Mouse (Mus musculus) cerebellum, postnatal 4 days (tissue): ENCODE data around the gene Il1rap.

Experiments used
- DNase-seq, 2 experiments: peaks; one replicate each; pipeline ENCODE4 v3.0.0; 2022; ENCODE audit warnings: low spot score in 2 of 2, mixed read lengths in 1 of 2

Gene Il1rap

DNA sequence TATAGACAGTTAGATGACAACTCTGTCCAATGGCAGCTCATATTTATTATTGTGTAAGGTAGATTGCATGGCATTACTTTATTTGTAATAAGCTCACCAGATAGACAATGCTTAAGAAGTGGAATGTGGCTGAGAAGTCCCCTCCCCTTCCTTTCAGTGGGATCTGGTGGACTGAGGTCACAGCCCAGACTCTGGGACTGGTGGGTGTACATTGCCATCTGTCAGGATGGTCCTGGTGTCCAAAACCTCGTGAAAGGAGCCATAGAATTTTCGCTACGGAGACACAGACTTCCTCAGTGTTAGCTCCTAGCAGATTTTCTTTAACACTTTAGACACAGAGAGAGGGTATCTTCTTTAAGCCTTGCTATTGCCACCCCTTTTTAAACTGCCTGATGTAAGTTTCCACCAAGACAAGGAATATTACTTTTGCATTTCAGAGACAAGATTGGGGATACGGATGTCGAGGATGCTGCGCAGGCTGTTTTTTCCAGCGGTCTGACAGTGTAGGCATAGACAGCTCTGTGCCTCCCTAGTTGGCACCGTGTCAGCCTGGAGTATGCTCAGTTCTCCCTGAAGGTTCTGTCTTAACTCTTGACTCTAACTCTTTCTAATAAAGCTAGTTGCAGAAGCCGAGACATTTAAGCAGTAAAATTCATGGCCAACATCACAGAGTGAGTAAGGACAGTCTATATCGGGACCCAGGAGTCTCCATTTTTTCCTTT lies 31.2 kb downstream of the Il1rap start:
- DNase-seq: peak in 1 of 2 experiments; percentile 13

DNA sequence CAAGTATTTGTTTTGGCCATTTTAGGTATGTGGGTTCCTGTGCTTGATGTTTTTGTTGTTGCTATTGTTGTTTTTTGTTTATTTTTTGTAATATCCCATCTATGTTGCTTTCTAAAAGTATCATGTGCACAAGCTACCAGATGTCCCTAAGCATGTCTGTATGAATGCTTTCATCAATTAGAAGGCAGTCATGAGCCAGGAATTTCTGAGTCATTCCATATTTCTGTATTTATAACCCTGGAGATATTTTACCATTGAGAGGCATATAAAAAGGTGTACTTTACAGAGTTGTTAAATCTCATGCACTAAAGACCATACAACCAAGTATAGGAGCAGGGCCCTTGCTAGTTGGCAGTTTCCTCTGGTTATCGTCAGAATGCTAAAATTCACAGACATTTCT lies 41.6 kb downstream of the Il1rap start:
- DNase-seq: no peak

DNA sequence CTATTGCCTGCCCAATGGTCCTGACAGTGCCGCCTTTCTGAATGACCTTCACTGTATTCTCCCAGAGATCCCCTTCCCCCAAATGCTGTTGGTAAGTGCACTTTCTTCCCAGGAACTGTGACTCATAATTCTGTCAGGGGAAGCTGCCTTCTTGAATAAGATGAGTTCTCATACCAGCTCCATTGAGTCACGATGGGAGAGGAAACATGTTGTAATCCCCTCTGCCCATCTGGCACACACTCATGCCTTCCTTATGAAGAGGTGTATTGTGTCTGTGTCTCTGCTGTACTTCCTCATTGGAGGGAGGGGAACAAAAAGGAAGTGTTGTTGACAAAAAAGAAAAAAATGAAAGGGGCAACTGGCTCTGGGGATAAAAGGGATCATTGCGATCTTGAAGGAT lies 44.6 kb downstream of the Il1rap start:
- DNase-seq: no peak

DNA sequence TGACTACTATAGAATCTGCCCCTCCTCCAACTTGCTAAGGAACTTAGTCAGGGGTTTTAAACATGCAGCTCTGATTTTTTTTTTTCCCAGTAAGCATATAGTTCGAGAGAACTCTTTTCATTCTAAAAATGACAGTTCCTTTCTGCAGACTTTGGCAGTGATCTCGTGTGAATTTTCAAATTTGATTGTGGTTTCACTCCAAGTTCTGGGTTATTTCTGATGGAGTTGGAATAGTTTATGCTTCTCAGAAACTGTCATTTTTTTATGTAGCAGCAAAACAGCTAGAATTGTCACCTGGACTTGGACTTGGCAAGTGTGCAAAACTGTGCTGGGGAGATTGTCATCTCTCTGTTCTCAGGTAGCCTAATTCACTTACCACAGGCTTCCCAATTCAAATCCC lies 53.3 kb downstream of the Il1rap start:
- no peak for DNase-seq

DNA sequence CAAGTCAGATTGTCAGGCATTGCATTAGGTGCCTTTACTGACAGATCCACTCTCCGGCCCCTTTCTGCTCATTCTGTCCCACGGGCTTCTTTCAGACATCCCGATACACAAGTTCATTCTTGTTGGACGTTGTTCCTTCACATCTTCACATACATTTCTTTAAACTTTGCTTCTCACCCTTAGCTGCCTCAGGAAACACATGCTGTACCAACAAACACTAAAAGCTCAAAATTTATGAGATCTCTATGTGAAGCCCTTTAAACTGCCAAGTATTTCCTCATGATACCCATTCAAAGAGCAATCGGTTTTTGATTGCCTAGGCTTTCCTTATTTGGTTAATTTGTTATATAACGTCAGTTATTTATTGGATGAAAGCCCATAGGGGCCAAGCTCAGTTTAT lies 61.6 kb downstream of the Il1rap start:
- DNase-seq: no peak

DNA sequence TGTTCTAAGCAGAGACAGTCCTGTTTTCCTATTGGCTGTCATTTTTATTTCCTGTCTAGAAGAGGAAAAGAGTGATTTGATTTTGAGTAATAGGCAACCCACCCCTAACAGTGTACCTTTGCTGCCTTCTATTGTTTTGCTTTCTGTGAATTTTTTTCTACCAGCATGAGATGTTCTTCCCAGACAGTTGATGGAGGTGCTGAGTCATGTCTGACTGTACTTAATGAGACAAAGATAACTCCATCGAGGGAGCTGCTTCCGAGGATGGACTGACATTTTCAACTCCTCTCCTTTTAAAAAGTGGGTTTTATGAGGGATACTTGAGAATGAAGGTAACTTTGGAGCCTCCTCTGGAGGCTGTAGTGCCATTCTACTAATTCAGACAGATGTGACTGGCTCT lies 64.6 kb downstream of the Il1rap start:
- no peak for DNase-seq

DNA sequence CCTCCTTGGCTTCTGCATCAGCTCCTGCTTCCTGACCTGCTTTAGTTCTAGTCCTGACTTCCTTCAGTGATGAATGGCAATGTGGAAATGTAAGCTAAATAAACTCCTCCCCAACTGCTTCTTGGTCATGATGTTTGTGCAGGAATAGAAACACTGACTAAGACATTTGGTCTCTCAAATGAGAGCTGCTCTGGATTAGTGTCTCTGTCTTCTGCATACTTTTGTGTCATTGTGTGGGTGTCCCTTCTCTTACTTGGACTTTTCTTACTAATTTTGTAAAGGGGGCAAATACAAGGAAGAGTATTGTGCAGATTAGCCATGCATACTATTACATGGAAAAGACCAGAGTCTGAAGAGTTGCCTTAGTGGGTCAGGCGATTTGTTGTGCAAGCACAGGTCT lies 65.5 kb downstream of the Il1rap start:
- no peak for DNase-seq

DNA sequence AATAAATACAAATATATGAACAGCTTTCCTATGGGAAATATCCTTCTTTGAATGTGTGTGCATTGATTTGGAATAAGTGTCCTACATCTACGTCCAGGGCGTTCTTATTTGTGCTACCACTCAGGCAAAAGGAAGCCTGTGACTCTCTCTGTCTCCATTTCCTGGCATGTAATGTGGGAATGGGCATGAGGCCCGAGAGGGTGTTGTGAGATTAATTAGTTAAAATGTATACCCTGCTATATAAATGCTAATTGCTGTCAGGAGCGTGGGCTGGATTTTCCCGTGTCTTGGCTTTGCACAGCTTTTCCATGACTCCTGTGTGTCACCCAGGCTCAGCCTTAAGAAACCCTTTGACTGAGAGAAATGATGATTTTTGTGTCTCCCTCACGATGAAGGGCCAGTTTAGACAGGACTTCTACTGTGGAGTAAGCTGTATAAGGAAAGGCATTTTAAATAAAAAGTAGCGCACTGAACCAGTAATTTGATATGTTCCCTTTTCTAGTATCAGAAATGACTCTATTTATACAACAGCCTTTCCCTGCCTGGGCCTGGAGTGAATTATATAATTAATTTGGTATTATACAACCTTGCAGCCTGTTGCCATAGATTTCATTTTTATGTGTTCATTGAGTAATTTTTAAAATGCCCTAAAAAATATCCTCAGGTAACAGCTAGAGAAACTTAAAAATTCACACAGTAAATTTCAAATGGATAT lies 81.4 kb downstream of the Il1rap start:
- no peak for DNase-seq

DNA sequence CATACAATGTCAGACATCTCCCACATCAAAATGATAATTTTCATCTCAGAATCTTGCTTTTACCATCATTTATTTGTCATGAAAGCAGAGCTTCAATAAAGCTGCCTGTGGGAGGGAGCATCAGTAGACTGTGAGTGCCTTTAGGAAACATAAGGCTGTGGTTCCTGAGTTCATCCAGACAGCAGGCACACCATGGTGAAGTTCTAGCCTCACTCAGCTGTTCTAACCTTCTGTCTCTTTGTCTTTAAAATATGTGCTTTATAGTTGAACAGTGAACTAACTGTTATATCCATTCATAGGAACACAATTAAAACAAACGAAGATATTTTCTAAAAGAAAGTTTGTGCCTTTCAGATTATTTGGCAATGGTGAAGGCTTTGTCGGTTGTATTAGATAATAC lies 84.9 kb downstream of the Il1rap start:
- DNase-seq: no peak

DNA sequence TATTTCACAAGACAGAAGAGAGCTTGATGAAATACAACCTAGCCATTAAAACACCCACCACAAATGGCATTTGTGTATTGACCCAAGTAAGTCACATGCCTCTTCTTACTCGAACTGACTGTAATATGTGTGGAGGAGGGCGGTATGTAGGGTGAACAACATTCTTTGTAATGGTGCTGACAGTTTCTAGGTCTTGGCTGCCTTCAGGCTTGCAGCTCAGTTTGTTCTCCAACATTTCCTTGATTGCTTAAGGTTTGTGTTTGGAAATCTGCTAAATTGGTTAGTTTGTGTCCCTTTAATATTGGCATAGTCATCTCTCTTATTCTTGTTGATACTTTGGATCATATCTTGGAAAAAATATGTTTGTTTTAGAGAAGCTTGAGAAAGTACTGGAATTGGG lies 87.6 kb downstream of the Il1rap start:
- DNase-seq: no peak

DNA sequence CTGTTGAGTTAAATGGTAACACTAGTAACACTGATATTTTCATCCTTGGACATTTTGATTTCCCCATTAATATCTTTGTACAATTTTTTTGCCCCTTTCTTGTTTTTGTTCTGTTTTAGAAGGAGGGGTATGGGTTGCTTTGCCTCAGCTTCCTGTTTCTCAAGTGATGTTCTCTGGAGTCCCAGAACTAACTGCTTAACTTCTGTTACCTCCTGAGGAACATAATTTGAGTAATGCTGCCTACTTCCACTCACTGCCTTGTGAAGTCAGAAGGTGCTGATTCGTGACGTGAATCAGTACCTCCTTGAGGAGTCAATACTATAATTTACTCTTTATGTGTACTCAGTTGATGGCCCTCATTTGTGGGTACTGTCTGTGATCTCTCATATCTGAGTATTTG lies 98.9 kb downstream of the Il1rap start:
- DNase-seq: no peak

DNA sequence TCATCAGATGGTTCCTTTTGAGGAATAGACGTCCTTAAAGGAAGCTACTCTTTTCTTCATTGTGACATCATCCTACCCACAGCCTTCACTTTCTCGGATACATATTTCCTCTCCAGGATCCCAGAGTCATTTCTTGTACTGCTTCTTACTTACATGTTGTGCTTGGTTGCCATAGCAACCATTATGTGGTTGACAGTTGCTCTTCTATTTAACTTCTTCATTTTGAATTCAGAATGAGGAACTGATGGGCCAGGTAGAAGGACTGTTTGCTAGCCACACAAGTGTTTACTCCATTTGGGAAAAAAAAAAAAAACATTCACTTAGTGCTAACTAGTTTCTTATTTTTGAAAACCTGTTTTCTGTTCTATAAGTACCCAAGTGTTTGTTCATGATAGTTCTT lies 108.3 kb downstream of the Il1rap start:
- no peak for DNase-seq

DNA sequence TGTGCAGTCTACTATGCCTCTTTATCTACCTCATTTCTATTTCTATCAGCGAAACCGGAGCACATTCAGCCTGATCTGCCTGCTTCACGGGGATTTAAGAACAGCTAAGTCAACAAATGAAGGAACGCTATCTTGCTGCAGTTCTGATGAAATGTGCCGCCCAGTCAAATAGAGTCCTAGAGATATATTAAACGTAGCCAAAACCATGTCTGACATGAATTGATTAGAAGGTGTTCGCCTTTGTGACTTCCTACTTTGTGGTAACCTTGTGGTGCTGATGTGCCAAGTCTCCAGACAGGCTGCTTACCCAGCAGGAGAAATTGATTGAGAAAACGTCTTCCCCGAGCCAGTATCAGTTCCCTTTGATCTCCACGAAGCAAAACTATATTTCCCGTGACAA lies 109.8 kb downstream of the Il1rap start:
- DNase-seq: no peak

DNA sequence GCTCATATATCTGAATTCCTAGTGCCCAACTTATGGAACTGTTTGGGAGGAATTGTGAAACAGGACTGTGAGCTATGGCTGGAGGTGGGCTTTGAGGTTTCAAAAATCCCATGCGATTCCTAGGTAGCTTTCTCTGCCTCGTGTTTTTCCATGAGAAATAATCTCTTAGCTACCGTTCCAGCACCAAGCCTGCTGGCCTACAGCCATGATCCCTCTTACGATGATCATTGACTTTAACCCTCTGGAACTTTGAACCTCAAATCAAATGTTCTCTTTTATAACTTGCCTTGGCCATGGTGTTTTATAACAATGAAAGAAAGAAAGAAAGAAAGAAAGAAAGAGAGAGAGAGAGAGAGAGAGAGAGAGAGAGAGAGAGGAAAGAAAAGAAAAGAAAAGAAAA lies 116.6 kb downstream of the Il1rap start:
- DNase-seq: no peak

DNA sequence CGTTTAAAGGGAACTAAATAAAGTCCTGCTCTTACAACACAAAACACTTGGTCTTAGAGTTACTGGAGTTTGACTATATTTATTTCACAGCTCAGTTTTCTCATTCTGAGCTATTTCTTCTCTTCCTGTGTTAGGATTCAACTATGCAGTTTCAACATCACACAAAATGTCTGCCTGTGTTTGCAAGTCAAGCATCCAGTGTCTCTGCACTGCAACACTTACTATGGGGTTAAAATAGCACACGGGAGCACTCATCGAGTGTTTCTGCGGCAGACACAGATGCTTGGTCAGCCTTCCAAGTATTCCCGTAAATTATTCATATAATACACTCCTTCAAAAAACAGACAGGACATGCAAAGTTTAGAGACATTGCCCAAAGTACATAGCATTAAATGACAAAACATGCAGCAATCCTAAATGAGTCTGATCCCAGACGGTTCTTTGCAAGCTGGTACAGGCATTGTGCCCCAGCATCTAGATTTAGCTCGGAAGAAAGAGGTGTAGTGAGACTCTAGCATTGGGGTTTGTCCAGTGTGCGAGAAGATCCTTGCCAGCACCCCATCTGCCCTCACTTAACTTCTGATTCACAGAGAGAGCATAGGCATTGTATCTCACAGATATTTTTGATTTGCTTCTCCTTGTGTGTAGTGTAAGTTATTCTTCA lies 119.1 kb downstream of the Il1rap start:
- no peak for DNase-seq

DNA sequence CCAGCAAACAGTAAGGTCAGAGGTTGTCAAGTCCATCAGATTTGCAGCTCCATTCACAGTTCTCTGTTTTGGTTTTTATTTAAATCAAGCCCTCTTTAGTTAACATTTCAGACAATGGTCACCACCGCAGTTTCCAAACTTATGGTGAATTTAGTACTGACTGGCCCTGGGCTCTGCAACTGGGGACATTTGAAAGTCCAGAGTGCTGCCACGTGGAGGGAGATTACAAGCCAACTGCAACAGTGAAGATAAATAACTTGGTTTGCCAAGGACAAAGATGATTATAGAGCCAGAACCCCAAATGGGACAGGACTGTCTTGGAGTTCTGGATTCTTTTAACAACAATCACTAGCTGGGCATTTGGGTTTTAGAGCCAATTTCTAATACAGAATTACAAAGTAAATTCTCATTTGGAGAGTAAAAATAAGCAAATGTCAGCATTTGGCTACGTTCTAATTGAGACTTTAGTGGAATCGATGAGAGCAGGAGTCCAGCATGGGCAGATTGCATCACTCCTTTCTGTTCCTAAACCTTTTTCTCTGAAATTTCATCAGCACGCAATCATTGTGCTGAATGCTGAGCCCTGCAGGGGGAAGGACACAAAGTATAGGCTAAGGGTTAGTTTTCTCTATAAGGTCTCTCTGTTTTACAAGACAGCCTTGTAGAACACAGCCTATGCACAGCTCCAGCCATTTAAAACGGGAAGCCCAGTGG lies 124.3 kb downstream of the Il1rap start:
- DNase-seq: no peak

DNA sequence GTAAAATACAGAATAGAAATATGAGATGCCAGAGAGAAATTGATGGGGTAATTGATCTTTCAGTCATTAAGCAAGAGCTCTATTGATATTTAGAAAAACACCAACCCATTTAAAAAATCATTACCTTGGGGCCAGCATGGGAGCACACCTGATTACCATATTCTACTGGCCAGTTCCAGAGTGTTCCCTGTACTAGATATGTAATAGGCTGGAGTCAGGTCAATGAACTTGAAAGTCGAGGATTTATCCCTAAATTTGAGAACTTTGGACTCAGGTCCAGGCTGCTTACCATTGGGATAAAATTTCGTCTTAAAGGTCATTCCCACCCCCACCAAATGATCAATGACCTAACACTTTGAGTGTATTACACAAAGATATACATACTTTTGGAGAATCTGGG lies 125.0 kb downstream of the Il1rap start:
- no peak for DNase-seq

DNA sequence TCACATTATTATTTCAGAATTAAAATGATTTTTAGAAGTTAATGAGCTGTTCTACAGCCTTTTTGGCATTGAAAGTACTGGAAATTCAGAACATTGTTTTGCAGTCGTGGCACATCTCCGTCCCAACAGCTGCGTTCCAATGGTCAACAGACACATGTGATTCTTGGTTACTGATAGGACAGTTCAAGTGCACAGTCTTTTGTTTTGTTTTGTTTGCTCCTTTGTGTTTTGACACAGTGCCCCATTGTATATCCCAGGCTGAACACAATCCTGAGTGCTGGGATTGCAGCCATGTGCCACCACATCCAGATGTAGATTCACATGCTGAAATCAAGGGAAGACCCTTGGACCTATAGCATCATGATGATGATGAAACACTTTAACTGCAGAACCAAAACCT lies 129.4 kb downstream of the Il1rap start:
- DNase-seq: no peak

DNA sequence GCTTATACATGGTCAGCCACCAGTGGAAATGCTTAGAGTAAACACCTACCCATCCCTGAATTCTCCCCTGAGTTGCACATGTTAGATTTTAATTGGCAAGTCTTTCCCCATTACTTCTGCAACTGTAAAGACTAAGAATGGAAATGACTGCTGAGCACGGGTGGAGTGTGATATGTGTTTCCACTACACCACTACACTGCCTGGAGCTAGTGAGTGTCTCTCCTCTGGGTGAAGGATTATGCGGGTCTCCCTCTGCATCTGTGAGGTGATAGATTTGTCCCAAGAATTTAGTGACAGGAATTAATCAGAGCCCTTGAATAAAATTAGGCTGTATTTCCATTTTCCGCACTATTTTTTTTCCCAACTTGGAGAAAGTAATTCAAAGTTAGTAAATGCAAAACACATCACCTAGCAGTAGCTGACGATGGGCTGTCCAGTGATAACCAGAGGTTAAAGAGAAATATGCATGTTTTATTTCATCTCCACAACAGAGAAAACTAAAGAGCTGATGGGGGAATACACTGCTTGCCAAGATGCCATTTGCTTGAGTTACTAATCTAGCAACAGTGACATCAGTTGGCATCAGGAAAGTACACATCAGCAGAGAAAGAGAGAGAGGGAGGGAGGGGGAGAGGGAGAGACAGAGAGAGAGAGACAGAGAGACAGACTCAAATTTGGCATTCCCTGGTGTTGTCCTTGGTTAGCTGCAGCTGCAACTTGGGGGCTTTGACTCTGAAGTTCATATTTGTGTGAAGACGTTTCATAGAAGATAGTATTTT lies 132.2 kb downstream of the Il1rap start:
- no peak for DNase-seq

DNA sequence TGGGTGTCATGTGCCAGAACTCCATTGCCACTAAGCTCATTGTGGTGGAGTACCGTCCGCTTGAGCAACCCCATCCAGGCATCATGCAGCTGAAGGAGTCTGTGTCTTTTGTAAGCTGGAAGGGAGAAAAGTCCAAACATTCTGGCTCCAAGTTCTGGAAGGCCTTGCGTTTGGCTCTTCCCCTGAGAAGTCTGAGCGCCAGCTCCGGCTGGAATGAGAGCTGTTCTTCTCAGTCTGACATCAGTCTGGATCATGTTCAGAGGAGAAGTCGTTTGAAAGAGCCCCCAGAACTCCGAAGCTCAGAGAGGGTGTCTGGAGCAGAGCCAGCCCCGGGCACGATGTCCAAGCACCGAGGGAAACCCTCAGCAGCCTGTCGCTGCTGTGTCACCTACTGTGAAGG lies 141.0 kb downstream of the Il1rap start:
- DNase-seq: peak in 1 of 2 experiments; percentile 61

DNA sequence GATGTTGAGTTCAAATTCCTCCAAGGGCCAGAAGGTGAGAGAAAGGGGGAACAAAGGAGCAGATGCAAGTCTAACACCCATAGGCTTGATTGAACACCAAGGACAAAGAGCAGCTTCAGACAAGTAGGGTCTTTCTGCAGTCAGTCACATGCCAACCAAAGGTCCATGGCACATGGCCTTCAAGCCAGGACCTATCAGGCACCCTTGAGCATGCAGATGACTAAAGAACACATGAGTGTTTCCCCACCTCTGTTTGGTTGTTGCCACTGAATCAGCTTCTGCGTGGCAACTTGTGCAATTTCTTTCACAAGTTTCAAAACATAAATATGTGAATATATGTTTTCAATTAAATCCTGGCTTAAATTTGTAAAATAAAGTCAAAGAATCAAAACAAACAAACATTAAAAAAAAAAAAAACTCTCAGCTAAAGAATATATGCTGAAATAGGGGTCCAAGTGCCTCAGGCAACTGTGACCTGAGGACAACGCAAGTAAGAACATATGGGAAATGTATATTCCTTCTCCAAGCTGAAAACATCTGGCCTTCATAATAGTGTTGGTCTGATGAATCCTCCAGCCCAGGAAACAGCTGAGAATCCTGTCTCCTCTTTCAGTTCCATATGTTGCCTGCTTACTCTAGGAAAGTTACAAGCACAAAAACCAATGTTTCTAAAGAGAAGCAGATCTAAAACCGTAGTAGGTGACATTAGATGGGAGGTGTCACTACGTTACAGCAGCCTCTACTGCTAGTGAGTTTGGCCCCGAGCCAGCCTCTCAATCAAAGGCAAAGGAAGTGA lies 142.6 kb downstream of the Il1rap start:
- no peak for DNase-seq
